Mouse (Mus musculus) intestine, embryonic 14.5 days (tissue): Measurements from ENCODE around the gene Nepro. TPM values are rescaled to one million over a fixed set of nuclear protein-coding genes. Genes with fewer than 3 reads are reported as not detected.

ENCODE experiments used
- ATAC-seq: fragments of 200-750 bp; cut with Nextera tagmentation; replicated peaks from 2 replicates; pipeline ENCODE4 v1.8.0; 2017; ENCODE audit warnings: low read depth, moderate number of reproducible peaks, moderate TSS enrichment, moderate library complexity; ENCODE audit not compliant: low FRiP score, low TSS enrichment
- DNase-seq: peaks from one replicate; pipeline ENCODE4 v3.0.0-alpha.2; 2018; ENCODE audit warnings: low spot score
- H3K27ac ChIP-seq: fragments of 300-500 bp; sonication (generic); 2 replicates; pipeline ENCODE4 v1.5.1; 2014; ENCODE audit warnings: low read depth, mild to moderate bottlenecking, control low read depth
- H3K27me3 ChIP-seq: fragments of 300-500 bp; sonication (generic); replicated peaks from 2 replicates; pipeline ENCODE4 v1.6.1; 2014; ENCODE audit warnings: low read length, control low read depth; ENCODE audit not compliant: control insufficient read depth, insufficient read depth
- H3K36me3 ChIP-seq: fragments of 300-500 bp; sonication (generic); 2 replicates; pipeline ENCODE4 v1.6.1; 2014; ENCODE audit warnings: low read length, control low read depth; ENCODE audit not compliant: control insufficient read depth, insufficient read depth
- H3K4me1 ChIP-seq: fragments of 300-500 bp; sonication (generic); replicated peaks from 2 replicates; pipeline ENCODE4 v1.6.1; 2014; ENCODE audit warnings: low read length, control low read depth, mixed read lengths; ENCODE audit not compliant: control insufficient read depth, insufficient read depth
- H3K4me2 ChIP-seq: fragments of 300-500 bp; sonication (generic); 2 replicates; pipeline ENCODE4 v1.6.1; 2014; ENCODE audit warnings: low read length
- H3K4me3 ChIP-seq: fragments of 300-500 bp; sonication (generic); 2 replicates; pipeline ENCODE4 v1.5.1; 2014; ENCODE audit warnings: low read depth, low read length, control low read depth, mixed read lengths
- H3K9ac ChIP-seq: fragments of 300-500 bp; sonication (generic); 2 replicates; pipeline ENCODE4 v1.6.1; 2014; ENCODE audit warnings: mild to moderate bottlenecking, low read length
- H3K9me3 ChIP-seq: fragments of 300-500 bp; sonication (generic); 2 replicates; pipeline ENCODE4 v1.6.1; 2016; ENCODE audit warnings: low read length, control low read depth; ENCODE audit not compliant: control insufficient read depth
- WGBS: fragments of 180-500 bp; shearing (Covaris S2); extraction: QIAGEN DNeasy Blood & Tissue Kit; methylation state at CpG from one replicate; pipeline ENCODE4 v1.1.7; 2014; 5-methylcytosine and 5-hydroxymethylcytosine counted together
- polyA plus RNA-seq: library from polyadenylated mRNA; unstranded; fragments of >200 nt; fragmentation: Nextera tagmentation; extraction: Ambion mirVana; gene quantifications from 2 replicates; pipeline ENCODE4 v1.2.1, GENCODE M21; 2014

Gene Nepro
- 11.3 and 12.8 TPM in 2 replicates for polyA plus RNA-seq

DNA sequence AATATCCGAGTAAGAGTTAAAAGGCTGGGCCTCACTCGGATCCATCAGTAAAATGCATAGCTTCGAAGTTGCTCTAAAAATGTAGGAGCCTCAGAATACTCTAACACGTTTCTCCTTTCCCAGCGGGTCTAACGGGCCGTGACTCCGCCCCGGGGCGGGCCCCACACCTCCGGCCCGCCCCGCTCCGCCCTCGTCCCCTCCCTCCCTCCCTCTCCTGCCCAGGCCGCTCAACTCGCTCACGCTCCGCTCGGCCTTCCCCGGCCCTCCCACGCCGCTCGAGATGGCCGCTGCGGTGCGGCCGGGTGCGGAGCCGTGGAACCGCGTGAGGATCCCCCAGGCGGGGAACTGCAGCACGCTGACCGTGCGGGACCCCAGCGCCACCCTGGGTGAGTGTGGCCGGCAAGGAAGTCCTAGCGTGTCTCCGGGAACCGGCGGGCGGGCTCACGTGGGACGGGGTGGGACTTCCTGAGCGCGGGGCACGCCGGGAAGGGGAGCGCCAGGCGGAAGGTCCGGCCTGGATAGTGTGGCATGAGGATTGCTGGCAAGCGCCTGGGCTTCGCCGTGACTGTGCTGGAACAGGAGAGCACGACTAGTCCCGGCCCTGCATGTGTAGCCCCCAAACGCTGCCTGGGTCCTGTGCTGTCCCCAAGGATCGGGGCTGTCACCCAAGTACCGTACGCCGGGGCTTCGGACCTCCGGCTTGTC is at the start of gene Nepro:
Nepro (plus strand) TSS at position 219 of the 705 bp plus-strand sequence.
- H3K9me3 ChIP-seq, result no peaks in the 10 kb centered on the region
- under 1% methylated on average over 64 of the region's 64 CpGs for WGBS
- peak within 1 kb of the TSS; percentile 91 for H3K4me3 ChIP-seq
- H3K36me3 ChIP-seq, result peaks cover 32% of the 10 kb centered on the region
- peak within 1 kb of the TSS; percentile 90 for H3K27ac ChIP-seq
- peak within 1 kb of the TSS; percentile 84 for H3K4me2 ChIP-seq
- peaks cover 25% of the 10 kb centered on the region for H3K4me1 ChIP-seq
- DNase-seq, result peak; percentile 98
- peak within 1 kb of the TSS; percentile 89 for H3K9ac ChIP-seq
- no peaks in the 10 kb centered on the region for H3K27me3 ChIP-seq
- peak; percentile 98 for ATAC-seq

DNA sequence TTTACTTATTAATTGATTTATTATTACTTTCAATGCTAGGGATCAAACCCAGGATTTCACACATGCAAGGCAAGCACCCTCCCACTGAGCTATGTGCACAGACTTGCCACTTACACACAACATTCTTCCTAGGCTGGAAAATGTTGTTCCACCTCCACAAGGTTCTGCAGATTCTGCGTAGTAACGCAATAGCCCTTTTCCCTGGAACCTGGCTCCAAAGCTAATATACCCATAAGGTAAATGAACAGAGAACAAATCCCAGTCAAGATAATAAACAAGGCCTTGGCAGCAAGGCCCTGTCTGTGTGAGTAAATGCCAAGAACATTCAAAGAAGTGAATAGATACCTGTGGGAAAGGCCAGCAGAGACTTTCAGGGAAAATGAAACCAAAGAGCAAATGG is 47.7 kb upstream of the Nepro start:
- H3K4me2 ChIP-seq, result no peak overlapping the region
- H3K4me1 ChIP-seq, result peaks cover 13% of the 10 kb centered on the region
- no peak for DNase-seq
- no peak overlapping the region for H3K4me3 ChIP-seq
- no peak overlapping the region for H3K9ac ChIP-seq
- no peaks in the 10 kb centered on the region for H3K36me3 ChIP-seq
- H3K9me3 ChIP-seq, result no peaks in the 10 kb centered on the region
- ATAC-seq, result no peak
- H3K27me3 ChIP-seq, result no peaks in the 10 kb centered on the region
- 92% methylated on average over 2 of the region's 2 CpGs for WGBS
- no peak overlapping the region for H3K27ac ChIP-seq

DNA sequence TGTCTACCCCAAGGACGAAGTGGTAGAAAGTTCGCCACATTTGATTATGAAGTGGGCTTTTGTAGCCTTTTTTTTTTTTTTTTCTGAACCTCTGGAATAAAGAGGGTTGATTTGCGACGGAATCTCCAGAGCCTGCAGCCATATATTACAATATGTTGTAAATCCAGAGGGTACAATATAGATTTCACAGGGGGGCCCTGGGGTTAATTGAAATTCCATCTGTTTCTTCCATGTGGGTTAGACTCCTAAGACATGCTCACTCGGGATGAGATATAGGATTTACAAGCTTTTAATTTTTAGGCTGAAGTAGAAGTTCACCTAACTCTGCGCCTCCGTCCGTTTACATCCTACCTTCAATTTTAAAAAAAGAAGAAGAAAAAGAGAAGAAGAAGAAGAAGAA is 45.0 kb upstream of the Nepro start:
- no peak overlapping the region for H3K4me2 ChIP-seq

DNA sequence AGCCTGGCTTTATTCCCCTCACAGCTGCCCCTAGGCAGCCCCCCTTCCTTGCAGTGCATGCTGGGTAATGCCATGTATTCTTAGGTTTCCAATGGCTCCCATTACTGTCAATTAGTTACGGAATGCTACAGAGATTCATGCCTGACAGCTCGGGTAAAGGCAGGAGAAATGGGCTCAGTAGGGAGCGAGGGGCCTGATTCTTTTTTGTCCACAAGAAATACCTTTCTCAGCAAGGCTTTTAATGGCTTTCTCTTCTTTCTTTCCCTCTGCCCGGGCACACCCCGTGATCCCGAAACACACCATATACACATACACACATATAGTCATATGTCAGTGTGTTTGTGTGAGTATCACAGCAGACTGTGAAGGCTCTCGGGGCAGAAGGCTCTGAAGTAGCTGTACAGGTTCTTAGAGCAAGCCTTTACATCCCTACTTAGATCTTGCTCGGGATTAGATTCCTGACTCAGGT is 44.6 kb upstream of the Nepro start:
- H3K9me3 ChIP-seq, result peaks cover 5% of the 10 kb centered on the region; the same call in 1 of the 2 replicates
- H3K4me1 ChIP-seq, result peaks cover 4% of the 10 kb centered on the region; the same call in 1 of the 2 replicates
- H3K27me3 ChIP-seq, result no peaks in the 10 kb centered on the region
- no peak overlapping the region for H3K27ac ChIP-seq
- no peak overlapping the region for H3K4me3 ChIP-seq
- ATAC-seq (no peak), DNase-seq (no peak)
- H3K36me3 ChIP-seq, result no peaks in the 10 kb centered on the region
- H3K4me2 ChIP-seq, result no peak overlapping the region
- WGBS, result 71% methylated on average over 8 of the region's 8 CpGs
- H3K9ac ChIP-seq, result no peak overlapping the region

More for the DNA sequence above, 45.0 kb upstream of the Nepro start:
- Histone ChIP-seq H3K9ac (no peak overlapping the region), H3K4me3 (no peak overlapping the region), H3K27ac (no peak overlapping the region), H3K36me3 (no peaks in the 10 kb centered on the region), H3K4me1 (peaks cover 4% of the 10 kb centered on the region; the same call in 1 of the 2 replicates), H3K27me3 (no peaks in the 10 kb centered on the region), H3K9me3 (peaks cover 5% of the 10 kb centered on the region; the same call in 1 of the 2 replicates)
- 64% methylated on average over 8 of the region's 8 CpGs for WGBS
- no peak for ATAC-seq
- DNase-seq, result no peak

DNA sequence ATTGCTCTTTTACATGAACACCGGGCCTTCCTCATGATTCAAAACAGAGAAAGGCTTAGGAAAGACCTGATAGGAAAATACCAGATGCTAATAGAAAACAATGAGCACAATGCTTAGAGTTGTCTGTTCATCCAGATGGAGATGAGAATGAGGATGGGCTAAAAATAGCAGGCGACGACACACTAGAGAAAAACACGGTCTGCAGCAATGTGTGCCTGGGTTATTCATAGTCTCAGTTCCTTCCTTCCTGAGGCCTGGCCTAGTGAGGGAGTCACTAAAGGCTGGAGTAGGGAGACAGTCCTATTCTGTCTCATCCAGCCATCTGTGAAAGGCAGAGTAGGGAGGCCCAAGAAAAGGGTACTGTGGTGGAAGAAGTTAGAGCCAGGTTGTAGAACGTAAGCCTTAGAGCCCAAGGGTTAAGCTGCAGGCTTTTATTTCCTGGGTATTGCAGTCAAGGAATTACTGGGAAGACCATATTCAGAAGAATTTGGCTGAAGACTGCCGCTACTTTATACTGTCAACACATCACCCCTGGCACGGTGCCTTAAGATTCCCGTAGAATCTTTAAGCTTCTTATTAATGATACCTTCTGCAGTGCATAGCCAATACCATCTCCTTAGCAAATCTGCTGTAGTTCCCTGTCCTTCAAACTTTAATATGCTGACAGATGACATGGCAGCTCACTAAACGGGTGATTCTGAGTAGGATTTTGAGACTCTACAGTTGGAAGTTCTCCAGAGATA is 43.2 kb upstream of the Nepro start:
- no peak for DNase-seq
- Histone ChIP-seq H3K9me3 (peaks cover 5% of the 10 kb centered on the region; the same call in 1 of the 2 replicates), H3K4me2 (no peak overlapping the region), H3K4me1 (peaks cover 4% of the 10 kb centered on the region; the same call in 1 of the 2 replicates), H3K9ac (no peak overlapping the region), H3K27ac (peak overlapping the region; percentile 67; the same call in 1 of the 2 replicates), H3K36me3 (no peaks in the 10 kb centered on the region), H3K4me3 (no peak overlapping the region), H3K27me3 (no peaks in the 10 kb centered on the region)
- ATAC-seq, result no peak
- 54% methylated on average over 9 of the region's 9 CpGs for WGBS

DNA sequence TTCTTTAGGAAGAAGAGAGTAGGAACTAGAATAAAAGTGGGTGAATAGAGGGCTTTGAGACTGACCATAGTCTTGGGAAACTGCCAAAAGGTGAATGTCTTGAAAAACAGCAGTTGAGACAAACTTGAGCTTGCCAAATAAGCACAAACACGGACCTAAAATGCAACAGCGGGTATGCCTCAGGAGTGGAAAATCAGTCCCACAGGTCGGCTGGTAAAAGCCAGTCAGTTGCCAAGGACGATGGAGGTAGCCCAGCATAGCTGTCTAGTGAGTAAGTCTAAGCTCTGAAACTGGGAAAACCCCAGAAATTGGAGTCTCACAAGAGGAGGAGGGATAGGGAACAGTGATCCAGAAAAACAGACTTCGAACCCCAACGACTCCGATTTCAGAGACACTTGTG is 39.5 kb upstream of the Nepro start:
- ATAC-seq (no peak), DNase-seq (no peak)
- H3K4me3 ChIP-seq, result no peak overlapping the region
- H3K9ac ChIP-seq, result no peak overlapping the region
- H3K27ac ChIP-seq, result no peak overlapping the region
- no peak overlapping the region for H3K4me2 ChIP-seq
- H3K4me1 ChIP-seq, result peaks cover 25% of the 10 kb centered on the region
- H3K9me3 ChIP-seq, result peaks cover 5% of the 10 kb centered on the region; the same call in 1 of the 2 replicates
- WGBS, result 79% methylated on average over 7 of the region's 7 CpGs
- H3K36me3 ChIP-seq, result no peaks in the 10 kb centered on the region
- no peaks in the 10 kb centered on the region for H3K27me3 ChIP-seq

DNA sequence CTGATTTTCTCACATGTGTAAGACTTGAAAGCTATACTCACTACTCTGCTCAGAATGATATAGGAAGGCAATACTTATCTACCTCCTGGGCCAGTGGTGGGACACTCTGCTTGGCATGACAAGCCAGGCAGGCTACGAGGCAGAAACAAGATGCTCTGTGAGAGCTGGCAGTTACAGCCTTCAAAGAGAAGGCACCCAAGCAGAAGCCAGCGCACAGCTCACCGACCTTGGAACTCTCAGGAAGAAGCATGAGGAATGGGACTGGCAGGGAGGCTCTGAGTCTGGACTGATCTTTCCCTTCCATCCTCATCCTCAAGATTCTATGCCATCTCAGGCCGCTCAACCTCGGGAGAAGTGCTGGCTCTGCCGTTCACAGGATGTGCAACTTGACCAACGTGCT is 38.7 kb upstream of the Nepro start:
- Histone ChIP-seq H3K9ac (no peak overlapping the region), H3K36me3 (no peaks in the 10 kb centered on the region), H3K4me1 (peaks cover 23% of the 10 kb centered on the region), H3K4me3 (no peak overlapping the region), H3K27ac (no peak overlapping the region), H3K27me3 (no peaks in the 10 kb centered on the region), H3K9me3 (peaks cover 5% of the 10 kb centered on the region; the same call in 1 of the 2 replicates), H3K4me2 (no peak overlapping the region)
- 84% methylated on average over 7 of the region's 7 CpGs for WGBS
- ATAC-seq (no peak), DNase-seq (no peak)

DNA sequence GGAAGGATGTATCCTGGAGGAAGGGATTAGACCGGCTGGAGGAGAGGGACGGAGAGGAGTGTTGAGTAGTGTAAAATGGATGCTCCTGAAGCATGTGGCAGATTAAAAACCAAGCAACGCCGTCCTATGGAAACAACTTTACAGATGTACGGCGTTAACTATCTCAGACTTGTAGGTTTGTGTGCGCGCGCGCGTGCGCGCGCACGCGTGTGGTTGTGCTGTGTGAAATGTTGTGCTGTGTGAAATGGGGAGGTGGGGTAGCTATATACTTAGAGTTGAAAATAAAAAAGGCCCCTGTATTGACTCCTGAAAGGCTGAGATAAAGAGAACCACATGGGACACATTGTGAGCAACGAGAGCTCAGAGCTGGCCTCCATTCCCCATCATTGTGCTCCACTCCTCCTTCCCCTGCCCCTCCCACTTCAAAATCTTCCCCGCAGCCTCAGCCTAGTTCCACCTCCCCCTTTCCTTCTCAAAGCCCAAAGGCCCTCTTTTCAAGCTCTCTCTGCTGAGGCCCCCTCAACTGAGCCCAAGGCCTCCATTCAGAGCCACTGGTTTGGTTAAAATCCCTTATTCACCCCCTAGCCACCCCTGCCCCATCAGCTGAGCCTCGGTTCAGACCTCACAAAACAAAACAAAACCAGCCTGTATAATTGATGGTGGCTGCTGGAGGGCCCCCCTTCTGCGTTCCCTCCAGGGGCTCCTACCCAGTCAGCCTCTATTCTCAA is 36.9 kb upstream of the Nepro start:
- no peak for DNase-seq
- peak; percentile 30 for ATAC-seq
- Histone ChIP-seq H3K9ac (no peak overlapping the region), H3K4me3 (no peak overlapping the region), H3K4me1 (peaks cover 26% of the 10 kb centered on the region), H3K9me3 (peaks cover 5% of the 10 kb centered on the region; the same call in 1 of the 2 replicates), H3K36me3 (no peaks in the 10 kb centered on the region), H3K4me2 (peak overlapping the region; percentile 29), H3K27ac (0 out of 2 replicates have a peak overlapping the region, but pooled peaks have one; percentile 51), H3K27me3 (no peaks in the 10 kb centered on the region)
- WGBS, result 55% methylated on average over 20 of the region's 20 CpGs
